Mouse (Mus musculus) telencephalon, adult 2 months (tissue): ENCODE measurements around the gene Wdpcp.

Experiments
- DNase-seq: peaks from one replicate; pipeline ENCODE4 v3.0.0-alpha.2; 2011; ENCODE audit warnings: low read depth, low spot score

Wdpcp gene

GRCm38 (mm10) chr11:21735272-21735671 lies 163.2 kb downstream of the Wdpcp start:
- DNase-seq: no peak

GRCm38 (mm10) chr11:21749487-21749886 lies 177.5 kb downstream of the Wdpcp start:
- DNase-seq: no peak

- DNase-seq: peak; percentile 36
Observed at GRCm38 (mm10) chr11:21763201-21763600, 191.2 kb downstream of the Wdpcp start.

GRCm38 (mm10) chr11:21788831-21789230 lies 216.8 kb downstream of the Wdpcp start:
- no peak for DNase-seq

GRCm38 (mm10) chr11:21824941-21825340 lies 252.9 kb downstream of the Wdpcp start:
- no peak for DNase-seq

- DNase-seq: no peak
Observed at GRCm38 (mm10) chr11:21826521-21826920, 254.5 kb downstream of the Wdpcp start.

- peak; percentile 50 for DNase-seq
Observed at GRCm38 (mm10) chr11:21847040-21847439, 275.0 kb downstream of the Wdpcp start.

GRCm38 (mm10) chr11:21864000-21864399 lies 292.0 kb downstream of the Wdpcp start:
- no peak for DNase-seq

- no peak for DNase-seq
Observed at GRCm38 (mm10) chr11:21864516-21864915, 292.5 kb downstream of the Wdpcp start.

GRCm38 (mm10) chr11:21868675-21869074 lies 296.6 kb downstream of the Wdpcp start:
- no peak for DNase-seq

- DNase-seq: no peak
Observed at GRCm38 (mm10) chr11:21870863-21871262, 298.8 kb downstream of the Wdpcp start.

- DNase-seq: no peak
Observed at GRCm38 (mm10) chr11:21871728-21872127, 299.7 kb downstream of the Wdpcp start.

GRCm38 (mm10) chr11:21875077-21875476 lies 303.0 kb downstream of the Wdpcp start:
- DNase-seq: no peak

- DNase-seq: no peak
Observed at GRCm38 (mm10) chr11:21894696-21895095, 322.7 kb downstream of the Wdpcp start.

GRCm38 (mm10) chr11:21922531-21922930 lies 350.5 kb downstream of the Wdpcp start:
- no peak for DNase-seq
